Mouse (Mus musculus) heart, postnatal 10 days (tissue): ENCODE measurements at regions not wholly inside any gene's neighbourhood (a gene's known extent, or its start where the extent isn't known, plus 50 kb on each side); places are given as distances from the start of the nearest gene placed in this dataset.

ENCODE experiments used
- DNase-seq, 2 experiments: peaks; one replicate each; pipeline ENCODE4 v3.0.0; 2021
- intact Hi-C: fragments of 180-260 bp; cut with DNase I; formaldehyde crosslinking; loops from one replicate; pipeline ENCODE4 v1.15.1; 2025

GRCm38 (mm10) chr3:21379816-21380215 is 696.6 kb upstream of the Tbl1xr1 start:
- intact Hi-C loops, result no loop called here
- peak; percentile 30 to 46 for DNase-seq

- intact Hi-C loops, result no loop called here
- DNase-seq, result peak; percentile 32 to 46
Measured at GRCm38 (mm10) chr3:21381072-21381471, 695.4 kb upstream of the Tbl1xr1 start.

GRCm38 (mm10) chr3:21403551-21403950 is 672.9 kb upstream of the Tbl1xr1 start:
- intact Hi-C loops, result no loop called here
- peak; percentile 25 to 26 for DNase-seq

GRCm38 (mm10) chr3:21404058-21404457 is 672.4 kb upstream of the Tbl1xr1 start:
- DNase-seq, result no peak
- intact Hi-C loops, result no loop called here

GRCm38 (mm10) chr3:21407077-21407476 is 669.4 kb upstream of the Tbl1xr1 start:
- intact Hi-C loops, result loop anchor here (5.0 kb wide), 2 partner anchors 135 to 670 kb away; partner anchors contain the start of gene Tbl1xr1
- DNase-seq, result peak; percentile 65 to 70

- no peak for DNase-seq
- intact Hi-C loops, result no loop called here
Measured at GRCm38 (mm10) chr3:21412010-21412409, 664.4 kb upstream of the Tbl1xr1 start.

- DNase-seq, result no peak
- intact Hi-C loops, result loop anchor here (5.0 to 10.0 kb wide), 2 partner anchors 219 to 768 kb away; no protein-coding TSS in a partner anchor
Measured at GRCm38 (mm10) chr3:21423139-21423538, 653.3 kb upstream of the Tbl1xr1 start.

GRCm38 (mm10) chr3:21426538-21426937 is 649.9 kb upstream of the Tbl1xr1 start:
- intact Hi-C loops, result loop anchor here (5.0 to 10.0 kb wide), 2 partner anchors 46 to 772 kb away; no protein-coding TSS in a partner anchor
- DNase-seq, result no peak

- DNase-seq, result peak in 1 of 2 experiments; percentile 41
- intact Hi-C loops, result loop anchor here (5.0 to 10.0 kb wide), 2 partner anchors 45 to 773 kb away; no protein-coding TSS in a partner anchor
Measured at GRCm38 (mm10) chr3:21427408-21428031, 648.9 kb upstream of the Tbl1xr1 start.

- no peak for DNase-seq
- intact Hi-C loops, result loop anchor here (5.0 to 10.0 kb wide), 2 partner anchors 44 to 773 kb away; no protein-coding TSS in a partner anchor
Measured at GRCm38 (mm10) chr3:21428120-21428519, 648.3 kb upstream of the Tbl1xr1 start.

GRCm38 (mm10) chr3:21464245-21464644 is 612.2 kb upstream of the Tbl1xr1 start:
- intact Hi-C loops, result no loop called here

GRCm38 (mm10) chr3:21466113-21466645 is 610.3 kb upstream of the Tbl1xr1 start:
- intact Hi-C loops, result no loop called here
- DNase-seq, result no peak

More at GRCm38 (mm10) chr3:21464245-21464644, 612.2 kb upstream of the Tbl1xr1 start:
- no peak for DNase-seq

- intact Hi-C loops, result no loop called here
- peak; percentile 56 to 57 for DNase-seq
Measured at GRCm38 (mm10) chr3:21477366-21477765, 599.1 kb upstream of the Tbl1xr1 start.

GRCm38 (mm10) chr3:21479021-21479795 is 597.2 kb upstream of the Tbl1xr1 start:
- intact Hi-C loops, result no loop called here
- DNase-seq, result peak; percentile 46 to 58

GRCm38 (mm10) chr3:21479846-21480245 is 596.6 kb upstream of the Tbl1xr1 start:
- no peak for DNase-seq
- intact Hi-C loops, result no loop called here

- intact Hi-C loops, result no loop called here
- DNase-seq, result no peak
Measured at GRCm38 (mm10) chr3:21484052-21484451, 592.4 kb upstream of the Tbl1xr1 start.

- no peak for DNase-seq
- intact Hi-C loops, result no loop called here
Measured at GRCm38 (mm10) chr3:21485454-21485853, 591.0 kb upstream of the Tbl1xr1 start.

- DNase-seq, result no peak
- intact Hi-C loops, result no loop called here
Measured at GRCm38 (mm10) chr3:21489547-21489946, 586.9 kb upstream of the Tbl1xr1 start.

- DNase-seq, result no peak
- intact Hi-C loops, result loop anchor here (10.0 kb wide), 2 partner anchors 582 to 652 kb away; partner anchors contain the start of gene Tbl1xr1
Measured at GRCm38 (mm10) chr3:21492413-21492812, 584.0 kb upstream of the Tbl1xr1 start.

GRCm38 (mm10) chr3:21493384-21493783 is 583.1 kb upstream of the Tbl1xr1 start:
- intact Hi-C loops, result loop anchor here (10.0 kb wide), 2 partner anchors 581 to 651 kb away; partner anchors contain the start of gene Tbl1xr1
- no peak for DNase-seq

GRCm38 (mm10) chr3:21494904-21495303 is 581.5 kb upstream of the Tbl1xr1 start:
- intact Hi-C loops, result loop anchor here (10.0 kb wide), 2 partner anchors 580 to 650 kb away; partner anchors contain the start of gene Tbl1xr1
- no peak for DNase-seq
